Mouse (Mus musculus) ES-Bruce4 (cell line): Measurements from ENCODE around the gene Emid1.

Experiments
- CTCF ChIP-seq: IDR thresholded peaks from one replicate; pipeline ENCODE4 v1.8.1; 2011; ENCODE audit warnings: low read depth, low read length
- EP300 ChIP-seq: IDR thresholded peaks from 2 replicates; pipeline ENCODE4 v1.6.1; 2011; ENCODE audit warnings: low read depth, low read length; ENCODE audit not compliant: insufficient read depth
- POLR2A ChIP-seq: IDR thresholded peaks from one replicate; pipeline ENCODE4 v1.8.1; 2011; ENCODE audit warnings: low read length; ENCODE audit not compliant: insufficient read depth

DNA sequence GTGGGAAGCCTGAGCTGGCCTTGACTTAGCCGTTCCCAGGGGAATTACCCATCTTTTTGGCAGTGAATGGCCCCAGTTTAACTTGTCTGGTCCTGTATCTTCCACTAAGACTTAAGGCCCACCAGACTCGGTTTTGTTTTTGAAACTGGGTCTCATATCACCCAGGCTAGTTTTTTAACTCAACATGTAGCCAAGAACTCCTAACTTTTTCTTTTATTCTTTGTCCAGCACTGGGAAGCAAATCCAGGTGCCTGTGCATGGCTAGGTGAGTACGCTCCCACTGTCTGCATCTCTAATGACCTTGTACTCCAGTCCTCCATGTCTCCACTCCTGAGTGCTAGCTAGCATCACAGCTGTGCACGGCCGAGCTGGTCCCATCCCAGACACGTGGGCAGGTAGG lies 50.4 kb downstream of the Emid1 start:
- no peak for TF ChIP-seq CTCF
- TF ChIP-seq POLR2A, result no peak
- TF ChIP-seq EP300, result no peak
